Mouse (Mus musculus): ENCODE measurements around the gene Olfr555.

- TF ChIP-seq CTCF (IDR thresholded peaks at IDR 0.05; ENCODE audit: extremely low read depth, insufficient read depth, insufficient read length, insufficient replicate concordance) (no peak), POLR2A (IDR thresholded peaks at IDR 0.05; ENCODE audit: low read depth, low read length) (no peak)
These were observed 20.5 kb upstream of the Olfr555 start, which contains the start of gene Olfr554 for GRCm38 (mm10) chr7:102638132-102638531.

Data from spleen, adult 2 months (tissue).